Mouse (Mus musculus) left cerebral cortex, postnatal 10 days (tissue): ENCODE measurements around the gene Tiprl. TPM values are rescaled to one million over a fixed set of nuclear protein-coding genes. Genes with fewer than 3 reads are reported as not detected.
A peak's percentile ranks its signal among the peaks of the same experiment; 100 is the strongest.

Experiments
- DNase-seq, 2 experiments: peaks; one replicate each; pipeline ENCODE4 v3.0.0; 2021 to 2022; ENCODE audit warnings: low spot score in 2 of 2, mixed read lengths in 1 of 2; ENCODE audit errors: extremely low spot score in 1 of 2
- intact Hi-C: fragments of 180-260 bp; cut with DNase I; formaldehyde crosslinking; loops from one replicate; pipeline ENCODE4 v1.15.1; 2025
- total RNA-seq, 2 experiments: library from RNA; stranded (reverse); gene quantifications; 2 replicates each; pipeline ENCODE4 v1.2.3; 2021

Tiprl gene
- 10 to 100 TPM; 72.8 to 75.8 TPM for total RNA-seq

- intact Hi-C loops, result loop anchor here (2.0 kb wide), 1 partner anchor 46 kb away; no protein-coding TSS in a partner anchor
- DNase-seq, result peak; percentile 97
These were observed at the start of gene Tiprl for GRCm38 (mm10) chr1:165236321-165237298. Gene Tiprl, minus strand, starts transcription at chr1:165236996.

DNA sequence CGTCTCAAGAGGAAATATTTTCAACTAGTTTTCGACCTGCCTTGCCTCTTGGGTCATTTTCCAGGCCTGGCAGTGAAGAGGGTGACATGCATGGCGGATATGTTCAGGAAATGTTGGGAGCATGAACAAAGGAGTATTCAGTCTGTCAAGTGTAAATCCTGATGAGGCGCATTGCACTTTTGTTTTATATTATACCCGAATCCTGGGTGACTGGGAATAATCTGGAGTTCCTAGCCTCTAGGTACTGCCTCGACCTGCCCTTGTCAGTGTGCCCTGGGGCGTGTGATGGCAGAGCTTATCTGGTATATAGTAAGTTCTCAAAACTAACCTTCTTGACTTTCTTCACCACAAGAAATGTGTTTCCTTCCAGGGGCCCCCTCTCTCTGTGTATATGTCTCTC lies 47.3 kb upstream of the Tiprl start:
- intact Hi-C loops, result no loop called here
- no peak for DNase-seq

DNA sequence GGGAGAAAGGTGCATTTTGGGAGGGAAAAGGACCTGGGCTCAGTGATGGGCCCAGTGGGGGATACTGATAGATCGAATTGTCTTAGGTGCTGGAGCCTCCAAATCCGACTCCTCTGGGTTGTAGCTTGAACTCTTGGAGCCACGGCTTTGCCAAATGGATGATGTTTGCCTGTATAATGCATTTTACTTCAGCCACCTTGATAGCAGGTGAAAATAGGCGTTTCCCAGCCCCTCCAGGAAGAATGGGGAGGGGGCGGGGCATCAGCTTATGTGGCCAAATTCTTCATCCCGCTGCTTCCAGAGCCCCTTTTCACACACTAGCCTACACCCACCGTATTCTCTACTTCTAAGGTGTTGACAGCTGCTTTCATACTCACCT lies 46.2 kb upstream of the Tiprl start:
- intact Hi-C loops, result loop anchor here (2.0 kb wide), 1 partner anchor 46 kb away; the partner anchor contains the start of gene Tiprl
- no peak for DNase-seq

- intact Hi-C loops, result loop anchor here (2.0 kb wide), 1 partner anchor 46 kb away; the partner anchor contains the start of gene Tiprl
- peak in 1 of 2 experiments; percentile 31 for DNase-seq
These were observed 45.6 kb upstream of the Tiprl start for GRCm38 (mm10) chr1:165282222-165282966.

DNA sequence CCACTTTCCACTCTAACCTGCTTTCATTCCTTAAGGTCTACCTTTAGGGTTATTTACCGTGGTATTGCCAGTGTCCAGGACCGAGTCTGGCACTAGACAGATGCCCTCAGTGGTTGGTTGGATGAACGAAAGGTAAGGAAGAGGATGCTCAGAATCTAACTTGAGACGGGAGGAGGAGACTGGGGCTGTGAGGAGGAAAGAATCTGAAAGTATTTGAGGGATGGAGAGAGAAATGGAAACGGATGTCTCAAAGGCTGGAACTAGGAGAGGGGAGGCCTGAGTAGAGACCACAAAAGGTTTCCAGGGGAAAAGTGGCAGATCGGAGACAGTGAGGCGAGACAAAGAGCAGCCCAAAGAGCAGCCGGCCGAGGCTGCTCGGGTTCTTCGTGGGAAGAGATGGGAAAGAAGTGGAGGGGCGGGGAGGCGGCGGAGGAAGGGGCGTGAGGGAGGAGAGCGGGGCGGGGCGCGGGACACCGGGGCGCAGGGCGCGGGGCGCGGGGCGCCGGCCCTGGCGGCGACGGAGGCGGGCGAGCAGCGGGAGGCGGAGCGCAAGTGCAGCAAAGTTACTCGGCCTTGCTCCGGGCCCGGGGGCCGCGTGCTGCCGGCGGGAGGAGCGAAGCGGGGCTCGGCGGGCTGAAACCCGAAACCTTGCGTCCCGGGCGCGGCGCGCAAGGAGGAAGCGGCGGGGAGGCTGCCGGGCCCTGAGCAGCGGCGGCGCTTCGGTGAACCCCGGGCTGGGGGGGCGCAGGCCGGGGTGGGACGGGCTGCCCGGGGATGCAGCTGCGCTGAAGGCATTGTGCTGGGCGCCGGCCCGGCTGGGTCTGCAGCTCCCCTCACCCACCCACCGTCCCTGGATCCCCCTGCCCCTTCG lies 44.8 kb upstream of the Tiprl start:
- peak in 1 of 2 experiments; percentile 70 for DNase-seq
- intact Hi-C loops, result loop anchor here (2.0 kb wide), 1 partner anchor 45 kb away; the partner anchor contains the start of gene Tiprl

GRCm38 (mm10) chr1:165280741-165281140 lies 43.9 kb upstream of the Tiprl start:
- intact Hi-C loops, result no loop called here
- no peak for DNase-seq

DNA sequence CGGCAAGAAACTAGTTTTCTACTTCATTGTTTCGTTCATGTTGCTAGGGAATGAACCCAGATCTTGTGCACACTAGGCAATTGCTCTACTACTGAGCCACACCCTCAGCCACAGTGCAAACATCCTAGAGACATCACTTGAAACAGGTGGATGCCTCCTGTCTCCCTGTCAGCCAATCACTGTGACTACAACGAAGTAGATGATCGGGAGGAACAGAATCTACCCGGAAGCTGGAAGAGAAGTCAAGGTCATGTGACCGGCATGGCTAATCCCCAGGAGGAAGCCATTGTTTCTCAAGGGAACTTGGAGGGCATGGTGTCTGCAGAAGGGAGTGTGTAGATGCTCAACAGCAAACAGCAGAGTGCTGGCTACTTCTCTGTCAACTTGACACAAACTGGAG lies 38.1 kb upstream of the Tiprl start:
- intact Hi-C loops, result no loop called here
- no peak for DNase-seq

DNA sequence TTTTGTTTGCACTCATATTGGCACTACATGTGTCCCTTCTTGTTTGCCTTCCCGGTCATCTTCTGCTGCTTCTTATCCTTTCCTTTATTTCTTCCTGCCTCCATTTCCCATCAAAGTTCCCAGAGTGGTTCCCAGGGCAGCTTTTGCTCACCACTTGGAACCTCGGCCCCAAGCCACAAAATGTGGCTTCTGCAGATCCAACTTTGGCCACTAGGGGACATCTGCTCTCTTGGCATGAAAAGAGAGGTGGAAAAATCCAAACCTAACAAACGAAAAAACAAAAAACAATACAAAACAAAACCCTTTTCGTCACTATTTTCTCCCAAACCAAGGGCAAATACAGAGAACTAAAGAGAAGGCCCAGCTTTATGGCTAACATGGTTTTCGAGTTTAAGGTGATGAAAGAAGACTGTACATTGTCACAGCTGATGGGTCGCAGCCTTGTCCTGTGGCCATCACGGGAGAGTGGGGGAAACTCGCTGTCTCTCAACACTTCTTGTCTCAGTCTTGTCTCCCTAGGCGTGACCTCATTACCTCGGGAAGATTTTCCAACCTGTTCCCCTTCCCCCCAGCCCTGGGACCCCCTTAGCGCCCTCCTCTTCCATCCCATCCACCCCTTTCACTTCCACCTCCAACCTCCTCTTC lies 15.4 kb upstream of the Tiprl start:
- intact Hi-C loops, result loop anchor here (2.0 kb wide), 1 partner anchor 69 kb away; no protein-coding TSS in a partner anchor
- peak in 1 of 2 experiments; percentile 47 for DNase-seq

- no peak for DNase-seq
- intact Hi-C loops, result no loop called here
These were observed 13.8 kb upstream of the Tiprl start for GRCm38 (mm10) chr1:165250546-165250945.

DNA sequence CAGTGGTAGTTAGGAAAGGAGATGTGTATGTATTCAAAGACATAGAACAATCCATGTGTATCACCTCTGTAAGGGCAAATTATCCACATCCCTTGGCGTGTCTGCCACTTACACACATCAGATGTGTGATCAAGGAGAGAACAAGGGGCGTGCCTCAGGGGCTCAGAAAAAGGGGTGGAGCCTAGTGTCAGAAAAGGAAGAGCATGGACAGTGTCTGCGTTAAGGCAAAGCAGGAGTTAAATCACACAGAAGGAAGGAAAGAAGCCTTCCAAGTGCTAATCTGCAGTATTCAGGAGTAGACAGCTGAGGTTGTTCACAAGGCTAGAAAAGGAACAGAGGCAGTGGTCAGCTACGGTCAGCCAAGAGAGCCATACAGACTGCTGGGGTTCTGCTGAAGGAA lies 12.0 kb upstream of the Tiprl start:
- DNase-seq, result no peak
- intact Hi-C loops, result no loop called here

- intact Hi-C loops, result no loop called here
- no peak for DNase-seq
These were observed 11.0 kb upstream of the Tiprl start for GRCm38 (mm10) chr1:165247788-165248187.

DNA sequence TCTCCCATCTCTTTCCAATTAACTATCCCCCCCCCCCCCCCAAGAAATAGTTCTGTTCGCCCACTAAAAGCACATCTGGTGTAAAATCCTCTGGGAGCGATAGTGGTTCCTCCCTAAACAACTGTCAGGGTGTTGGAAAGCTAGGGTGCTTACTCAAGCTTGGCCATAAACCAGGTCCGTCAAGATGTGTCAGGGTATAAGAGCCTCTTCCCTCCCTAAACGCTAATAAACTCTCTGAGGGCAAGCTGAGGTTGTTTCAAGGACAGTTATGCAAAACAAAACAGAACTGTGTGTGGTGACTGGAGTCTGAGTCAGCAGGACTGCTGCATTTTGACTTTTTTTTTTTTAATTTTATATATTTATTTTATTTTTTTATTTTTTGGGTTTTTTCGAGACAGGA lies 10.3 kb upstream of the Tiprl start:
- intact Hi-C loops, result no loop called here
- no peak for DNase-seq

DNA sequence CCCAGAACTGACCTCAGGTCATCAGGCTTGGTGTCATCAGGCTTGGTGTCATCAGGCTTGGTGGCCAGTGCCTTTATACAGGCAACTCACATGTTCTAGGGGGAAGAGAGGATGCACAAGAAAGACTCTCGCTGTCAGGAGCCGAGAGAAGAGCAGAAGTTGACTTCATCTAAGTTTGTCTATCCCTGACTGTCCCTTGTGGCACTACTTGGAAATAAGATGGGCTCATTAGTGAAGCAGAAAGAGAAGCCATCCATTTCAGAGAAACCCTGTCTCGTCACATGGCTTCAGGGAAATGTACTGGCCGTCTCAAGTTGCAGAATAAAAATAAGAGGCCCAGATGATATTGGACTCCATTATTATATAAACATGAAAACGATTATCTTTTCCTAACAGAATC lies 9.8 kb upstream of the Tiprl start:
- DNase-seq, result no peak
- intact Hi-C loops, result no loop called here

DNA sequence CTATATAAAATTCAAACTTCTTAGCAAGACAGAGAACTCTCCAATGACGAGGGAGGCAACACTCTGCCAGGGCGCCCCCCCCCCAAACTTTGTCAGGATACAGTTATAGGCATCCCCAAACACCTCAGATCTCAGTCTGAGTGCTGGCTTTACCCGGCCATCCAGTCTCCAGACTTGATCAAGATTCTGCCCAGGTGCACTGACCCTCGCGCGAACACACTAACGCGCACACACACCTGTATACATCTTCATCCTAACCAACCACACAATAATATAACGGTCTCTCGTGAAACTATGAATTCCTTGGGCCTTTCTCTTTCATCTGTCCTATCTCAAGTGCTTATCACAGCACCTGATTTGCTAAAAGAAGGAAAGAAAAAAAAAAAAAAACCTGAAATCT lies 950 bp downstream of the Tiprl start:
- intact Hi-C loops, result loop anchor here (2.0 kb wide), 1 partner anchor 47 kb away; no protein-coding TSS in a partner anchor
- DNase-seq, result no peak

DNA sequence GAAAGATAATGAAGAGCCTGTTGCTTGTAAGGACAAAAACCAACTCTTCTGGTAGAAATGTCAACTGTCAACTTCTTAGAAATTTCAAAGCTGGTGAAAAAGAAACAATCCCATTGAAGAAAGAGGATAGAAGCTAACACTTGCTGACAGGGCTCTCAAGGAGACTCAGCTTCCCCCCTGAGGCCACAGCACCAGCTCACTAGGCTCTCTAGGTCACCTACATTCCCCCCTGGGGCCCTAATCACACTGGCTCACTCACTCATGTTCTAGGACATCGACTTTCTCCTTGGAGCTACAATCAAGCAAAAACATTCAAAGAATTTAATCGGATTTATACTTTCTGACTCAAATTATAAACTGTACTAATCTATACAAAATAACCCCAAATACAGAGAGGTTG lies 3.0 kb downstream of the Tiprl start:
- DNase-seq, result no peak
- intact Hi-C loops, result no loop called here

DNA sequence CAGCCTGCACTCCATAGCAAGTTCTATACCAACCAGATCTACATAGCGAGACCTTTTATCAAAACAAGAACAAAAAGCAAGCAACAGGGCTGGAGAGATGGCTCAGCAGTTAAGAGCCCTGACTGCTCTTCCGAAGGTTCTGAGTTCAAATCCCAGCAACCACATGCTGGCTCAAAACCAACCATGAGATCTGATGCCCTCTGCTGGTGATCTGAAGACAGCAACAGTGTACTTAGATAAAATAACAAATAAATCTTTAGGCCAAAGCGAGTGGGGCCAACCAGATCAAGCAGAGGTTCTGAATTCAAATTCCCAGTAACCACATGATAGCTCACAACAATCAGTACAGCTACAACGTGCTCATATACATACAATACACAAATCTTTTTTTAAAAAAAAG lies 6.1 kb downstream of the Tiprl start:
- intact Hi-C loops, result no loop called here
- no peak for DNase-seq

DNA sequence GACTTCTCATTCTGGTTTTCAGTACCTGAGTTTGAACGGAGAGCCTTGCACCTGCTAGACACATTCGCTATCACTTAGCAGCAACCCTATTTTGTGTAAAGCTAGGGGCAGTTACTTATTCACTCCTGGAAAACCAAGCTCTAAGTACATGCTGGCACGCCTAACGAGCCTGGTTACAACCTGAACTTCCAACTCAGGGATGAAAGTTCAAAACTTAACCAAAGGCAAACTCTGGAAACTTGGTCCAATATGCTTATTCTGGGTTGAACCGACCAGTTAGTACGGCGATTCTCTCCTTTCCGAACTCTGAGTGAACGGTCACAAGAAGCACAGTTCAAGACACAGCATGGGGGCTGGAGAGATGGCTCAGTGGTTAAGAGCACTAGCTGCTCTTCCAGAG lies 7.2 kb downstream of the Tiprl start:
- intact Hi-C loops, result no loop called here
- DNase-seq, result no peak

DNA sequence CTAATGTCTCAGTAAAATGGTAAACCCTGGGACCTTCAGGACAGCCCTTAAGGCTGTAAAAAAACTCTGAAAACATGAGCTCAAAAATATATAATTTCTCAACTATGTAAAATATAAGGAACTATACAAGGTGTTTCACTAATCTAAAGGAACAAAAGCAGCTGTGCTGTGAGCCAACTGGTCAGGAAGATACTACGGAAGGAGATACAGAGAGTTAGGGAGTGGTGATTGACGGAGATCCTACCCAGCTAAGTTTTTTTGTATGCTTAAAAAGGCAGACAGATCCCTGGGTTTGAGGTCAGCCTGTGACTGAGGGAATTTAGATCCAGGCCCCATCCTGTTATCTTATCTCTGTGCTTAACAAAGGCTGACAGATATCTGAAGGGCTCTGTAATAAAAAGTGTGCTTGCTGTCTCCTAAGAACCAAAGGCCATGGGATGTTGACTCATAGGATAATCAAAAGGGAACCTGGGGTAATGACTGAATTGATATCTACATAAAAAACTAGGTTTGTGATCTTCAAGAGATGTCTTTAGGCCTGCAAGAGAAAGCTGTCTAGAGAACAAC lies 19.7 kb downstream of the Tiprl start:
- intact Hi-C loops, result no loop called here
- no peak for DNase-seq
